Mouse (Mus musculus) cerebellum, adult 9-10 months (tissue): ENCODE data around the gene H2al1o.
"Not testable (repeated sequence)": the region's sequence is repeated elsewhere in the genome, so short reads cannot be mapped to it uniquely, and the experiment has no call there.

Source experiments
- DNase-seq: peaks from one replicate; pipeline ENCODE4 v3.0.0; 2022

The H2al1o gene

DNA sequence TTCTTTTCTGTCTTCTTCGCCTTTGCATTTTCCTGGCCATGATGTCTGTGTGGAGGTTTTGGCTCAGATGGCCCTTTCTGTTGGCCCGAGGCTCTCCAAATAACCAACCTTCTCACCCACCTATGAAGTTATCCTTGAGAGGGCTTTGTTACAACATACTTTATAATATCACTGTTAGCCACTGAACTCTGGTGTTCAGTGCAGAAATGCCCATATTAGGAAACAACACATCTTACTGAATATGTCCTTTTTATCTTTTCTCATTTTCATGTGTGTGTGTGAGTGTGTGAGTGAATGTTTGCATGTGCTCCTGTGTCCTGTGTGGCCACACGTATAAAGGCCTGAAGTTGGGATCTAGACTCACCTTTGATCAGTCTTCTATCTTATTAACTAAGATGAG, at the start of gene H2al1o:
TSS of gene H2al1o (minus strand) at position 101 of the 400 bp plus-strand sequence.
- DNase-seq, result not testable (repeated sequence)

DNA sequence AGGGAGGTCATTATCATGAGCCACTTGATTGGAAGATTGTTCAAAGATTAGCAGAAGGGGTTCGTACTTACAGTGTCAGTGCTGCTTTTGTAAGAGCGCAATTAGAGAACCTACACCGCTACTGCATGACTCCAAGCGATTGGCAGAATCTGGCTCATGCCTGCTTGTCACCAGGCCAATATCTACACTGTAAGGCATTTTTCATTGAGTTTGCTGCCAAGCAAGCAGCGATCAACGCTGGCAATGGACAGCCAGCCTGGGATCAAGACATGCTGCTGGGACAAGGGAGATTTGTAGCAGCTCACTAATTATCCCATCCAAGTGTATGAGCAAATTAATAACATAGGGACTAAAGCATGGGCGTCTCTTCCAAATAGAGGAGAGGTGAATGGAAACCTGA, 25.8 kb upstream of the H2al1o start:
- not testable (repeated sequence) for DNase-seq

DNA sequence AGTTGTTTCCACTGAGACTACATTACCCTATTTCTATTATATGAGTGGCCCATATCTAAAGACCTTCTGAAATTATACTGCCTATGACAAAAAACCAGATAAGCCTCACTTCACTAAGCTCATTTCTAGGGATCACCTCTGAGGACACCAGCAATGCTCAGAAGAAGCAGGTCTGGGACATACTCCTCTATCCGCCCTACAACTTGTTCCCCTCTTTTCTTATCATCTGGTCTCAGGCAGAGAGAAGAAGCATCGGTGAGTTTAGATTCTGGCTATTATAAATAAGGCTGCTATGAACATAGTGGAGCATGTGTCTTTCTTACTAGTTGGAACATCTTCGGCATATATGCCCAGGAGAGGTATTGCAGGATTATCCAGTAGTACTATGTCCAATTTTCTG, 35.3 kb downstream of the H2al1o start:
- DNase-seq, result no peak
